Mouse (Mus musculus) limb, embryonic 12.5 days (tissue): ENCODE data around the gene Mup22. TPM values are rescaled to one million over a fixed set of nuclear protein-coding genes. Genes with fewer than 3 reads are reported as not detected.
"Not testable (repeated sequence)": the region's sequence is repeated elsewhere in the genome, so short reads cannot be mapped to it uniquely, and the experiment has no call there.

Source experiments
- ATAC-seq: fragments of 200-750 bp; cut with Nextera tagmentation; 2 replicates; pipeline ENCODE4 v1.8.0; 2017; ENCODE audit warnings: low read depth, moderate TSS enrichment; ENCODE audit not compliant: insufficient number of reproducible peaks, insufficient read depth, low FRiP score, low TSS enrichment
- H3K27ac ChIP-seq: fragments of 300-500 bp; sonication (generic); 2 replicates; pipeline ENCODE4 v1.5.1; 2016; ENCODE audit warnings: mild to moderate bottlenecking, moderate library complexity
- H3K27me3 ChIP-seq: fragments of 300-500 bp; sonication (generic); 2 replicates; pipeline ENCODE4 v1.6.1; 2016; ENCODE audit warnings: mild to moderate bottlenecking, moderate library complexity
- H3K36me3 ChIP-seq: fragments of 300-500 bp; sonication (generic); 2 replicates; pipeline ENCODE4 v1.6.1; 2016; ENCODE audit warnings: mild to moderate bottlenecking, moderate library complexity
- H3K4me1 ChIP-seq: fragments of 300-500 bp; sonication (generic); replicated peaks from 2 replicates; pipeline ENCODE4 v1.6.1; 2016
- H3K4me2 ChIP-seq: fragments of 300-500 bp; sonication (generic); 2 replicates; pipeline ENCODE4 v1.6.1; 2016; ENCODE audit warnings: mild to moderate bottlenecking, moderate library complexity
- H3K4me3 ChIP-seq: fragments of 300-500 bp; sonication (generic); replicated peaks from 2 replicates; pipeline ENCODE4 v1.5.1; 2016; ENCODE audit warnings: mild to moderate bottlenecking
- H3K9ac ChIP-seq: fragments of 300-500 bp; sonication (generic); replicated peaks from 2 replicates; pipeline ENCODE4 v1.6.1; 2016; ENCODE audit warnings: mild to moderate bottlenecking, moderate library complexity
- H3K9me3 ChIP-seq: fragments of 300-500 bp; sonication (generic); 2 replicates; pipeline ENCODE4 v1.6.1; 2016; ENCODE audit warnings: mild to moderate bottlenecking, moderate library complexity
- WGBS: fragments of 180-500 bp; shearing (Covaris S2); methylation state at CpG from one replicate; pipeline ENCODE4 v1.1.7; 2016; 5-methylcytosine and 5-hydroxymethylcytosine counted together
- polyA plus RNA-seq: library from polyadenylated mRNA; unstranded; fragments of >200 nt; fragmentation: Nextera tagmentation; extraction: Ambion mirVana; gene quantifications from 2 replicates; pipeline ENCODE4 v1.2.1, GENCODE M21; 2016

The Mup22 gene
- 0.48 and 0.70 TPM in 2 replicates for polyA plus RNA-seq

- 79% methylated on average over 4 of the region's 4 CpGs for WGBS
These were observed at the start of gene Mup22 for GRCm38 (mm10) chr4:60821363-60821762. Mup22 (minus strand) TSS chr4:60821463.

GRCm38 (mm10) chr4:60840889-60841288 lies 19.6 kb upstream of the Mup22 start:
- H3K4me3 ChIP-seq, H3K27ac ChIP-seq, ATAC-seq, H3K36me3 ChIP-seq, H3K27me3 ChIP-seq, H3K9ac ChIP-seq, H3K9me3 ChIP-seq, H3K4me2 ChIP-seq, H3K4me1 ChIP-seq: not testable (repeated sequence)

More at GRCm38 (mm10) chr4:60821363-60821762, at the start of gene Mup22:
- not testable (repeated sequence) for H3K27ac ChIP-seq, H3K4me1 ChIP-seq, H3K36me3 ChIP-seq, H3K4me2 ChIP-seq, H3K27me3 ChIP-seq, H3K9ac ChIP-seq, ATAC-seq, H3K4me3 ChIP-seq, H3K9me3 ChIP-seq

Other genes starting within 250 kb of the Mup22 start
- 0.58 TPM in 1 of 2 replicates, not detected in the other for gene Mup10, start 239.3 kb downstream of the Mup22 start, polyA plus RNA-seq
- not detected in 2 replicates for gene Mup11, start 159.1 kb downstream of the Mup22 start, polyA plus RNA-seq
- gene Mup12, start 80.1 kb downstream of the Mup22 start, polyA plus RNA-seq, result not detected in 2 replicates